Mouse (Mus musculus): ENCODE results near the gene Slc22a3.
A peak's percentile ranks its signal among the peaks of the same experiment; 100 is the strongest.

The Slc22a3 gene

GRCm38 (mm10) chr17:12507654-12508204 lies at the start of gene Slc22a3:
TSS of gene Slc22a3 (minus strand) at chr17:12507704.
- no peak for DNase-seq

DNA sequence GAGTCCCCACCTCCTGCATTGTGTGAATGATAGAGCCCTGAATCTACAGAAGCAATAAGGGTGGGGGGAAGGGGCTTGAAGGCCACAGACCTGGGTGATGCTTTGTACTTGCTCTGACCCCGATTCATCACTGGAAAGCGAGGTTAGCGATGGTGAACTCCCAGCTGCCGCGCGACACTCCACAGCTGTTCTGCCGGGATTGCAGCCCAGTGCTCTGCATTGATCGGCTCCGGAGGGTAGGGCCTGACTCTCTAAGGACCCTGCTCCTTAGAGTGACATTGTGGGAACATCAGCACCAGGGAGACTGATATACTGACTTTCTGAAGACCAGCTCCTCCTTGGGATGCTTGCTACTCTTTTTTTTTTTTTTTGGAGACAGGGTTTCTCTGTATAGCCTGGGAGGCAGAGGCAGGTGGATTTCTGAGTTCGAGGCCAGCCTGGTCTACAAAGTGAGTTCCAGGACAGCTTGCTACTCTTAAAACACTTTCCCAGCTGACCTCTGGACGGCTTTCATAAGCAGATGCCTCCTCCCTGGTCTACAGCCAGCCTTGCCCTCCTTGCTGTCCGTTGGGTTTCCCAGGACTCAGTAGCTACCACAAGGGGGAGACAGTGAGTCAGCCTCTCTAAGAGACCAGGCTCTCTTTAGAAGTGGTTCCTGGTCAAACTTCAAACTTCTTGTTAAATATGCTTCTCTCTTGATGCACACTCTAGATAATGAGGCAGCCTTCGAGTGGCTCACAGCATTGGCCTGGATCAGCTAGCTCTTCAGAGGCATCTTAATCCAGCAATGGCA lies 27.0 kb upstream of the Slc22a3 start:
- DNase-seq, result peak; percentile 29

- peak; percentile 28 for DNase-seq
Measured at GRCm38 (mm10) chr17:12532115-12532514, 24.6 kb upstream of the Slc22a3 start.

- DNase-seq, result no peak
Measured at GRCm38 (mm10) chr17:12530081-12530480, 22.6 kb upstream of the Slc22a3 start.

- no peak for DNase-seq
Measured at GRCm38 (mm10) chr17:12529384-12529985, 22.0 kb upstream of the Slc22a3 start.

GRCm38 (mm10) chr17:12519089-12519488 lies 11.6 kb upstream of the Slc22a3 start:
- no peak for DNase-seq

GRCm38 (mm10) chr17:12518194-12518593 lies 10.7 kb upstream of the Slc22a3 start:
- DNase-seq, result no peak

- DNase-seq, result no peak
Measured at GRCm38 (mm10) chr17:12513997-12514396, 6.5 kb upstream of the Slc22a3 start.

DNA sequence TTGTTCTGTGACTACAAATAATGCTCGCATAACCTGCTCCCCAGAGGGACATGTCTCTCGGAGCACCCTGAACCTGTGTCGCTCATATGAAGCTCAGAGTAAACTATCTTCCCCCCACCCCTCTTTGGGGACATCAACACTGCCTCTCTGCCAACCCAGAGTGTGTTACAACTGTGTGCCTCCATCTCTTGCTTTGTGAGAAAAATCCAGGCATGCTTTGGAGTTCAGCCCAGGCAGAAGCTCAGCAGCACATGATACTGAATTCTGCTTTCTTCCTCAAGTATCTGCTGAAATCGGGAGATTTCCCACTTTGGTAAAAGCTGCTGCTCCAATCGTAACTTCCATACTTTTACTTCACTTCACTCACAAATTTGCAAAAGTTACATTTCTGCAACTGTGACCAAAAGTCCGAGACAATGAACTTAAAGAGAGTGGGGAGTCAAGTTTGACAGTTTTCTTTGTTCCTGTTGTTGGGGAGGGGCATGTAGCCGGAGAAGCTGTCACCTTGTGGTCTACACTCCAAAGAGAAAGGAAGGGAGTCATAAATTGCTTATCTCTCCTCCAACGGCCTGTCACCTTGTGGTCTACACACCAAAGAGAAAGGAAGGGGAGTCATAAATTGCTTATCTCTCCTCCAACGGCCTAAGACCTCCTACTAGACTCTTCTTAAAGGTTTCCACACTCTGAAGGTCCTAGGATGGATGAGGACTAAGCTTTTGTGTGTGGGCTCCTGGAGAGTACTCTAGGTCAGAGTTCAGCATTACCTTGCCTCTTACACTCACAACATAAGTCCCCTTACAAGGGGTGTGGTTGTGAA lies 5.8 kb upstream of the Slc22a3 start:
- DNase-seq, result no peak

GRCm38 (mm10) chr17:12511193-12511592 lies 3.7 kb upstream of the Slc22a3 start:
- DNase-seq, result no peak

DNA sequence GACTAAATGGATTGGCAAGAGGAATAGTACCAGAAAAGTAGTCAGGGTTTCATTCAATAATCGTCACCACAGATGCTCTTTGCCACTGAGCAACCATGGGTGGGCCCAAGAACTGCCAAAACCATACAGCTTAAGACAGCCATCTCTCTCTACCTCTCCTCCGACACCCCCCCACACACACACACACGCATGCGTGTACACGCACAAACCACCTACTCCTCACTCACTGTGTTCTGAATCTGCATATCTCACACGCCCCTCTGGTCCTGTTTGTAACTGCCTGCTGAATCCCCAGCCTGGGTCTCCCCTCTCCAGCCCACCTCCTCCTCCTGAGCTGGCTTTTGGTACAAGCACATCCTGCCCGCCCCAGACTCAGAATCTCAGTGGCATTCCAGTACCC lies 872 bp upstream of the Slc22a3 start:
- DNase-seq, result no peak

- peak; percentile 18 for DNase-seq
Measured at GRCm38 (mm10) chr17:12506903-12507563, 471 bp downstream of the Slc22a3 start.

- DNase-seq, result no peak
Measured at GRCm38 (mm10) chr17:12505708-12506107, 1.8 kb downstream of the Slc22a3 start.

DNA sequence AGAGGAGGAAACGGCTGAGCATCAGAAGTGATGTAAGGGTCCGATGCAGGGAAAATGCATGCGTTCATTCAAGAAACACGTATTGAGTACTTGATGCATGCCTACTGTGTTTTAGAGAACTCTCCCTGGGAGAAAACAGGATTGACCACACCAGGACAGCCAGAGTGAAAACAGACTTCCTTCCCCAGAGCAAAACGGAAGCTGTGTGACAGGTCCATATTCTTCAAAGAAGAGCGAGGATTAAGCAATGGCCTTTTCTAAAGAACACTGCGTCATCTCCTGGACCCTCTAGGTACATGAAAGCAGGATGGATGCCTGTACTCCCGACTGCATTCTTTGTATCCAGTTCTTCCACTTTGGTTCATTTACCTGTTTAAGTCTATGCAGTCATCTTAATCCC lies 8.1 kb downstream of the Slc22a3 start:
- DNase-seq, result no peak

DNA sequence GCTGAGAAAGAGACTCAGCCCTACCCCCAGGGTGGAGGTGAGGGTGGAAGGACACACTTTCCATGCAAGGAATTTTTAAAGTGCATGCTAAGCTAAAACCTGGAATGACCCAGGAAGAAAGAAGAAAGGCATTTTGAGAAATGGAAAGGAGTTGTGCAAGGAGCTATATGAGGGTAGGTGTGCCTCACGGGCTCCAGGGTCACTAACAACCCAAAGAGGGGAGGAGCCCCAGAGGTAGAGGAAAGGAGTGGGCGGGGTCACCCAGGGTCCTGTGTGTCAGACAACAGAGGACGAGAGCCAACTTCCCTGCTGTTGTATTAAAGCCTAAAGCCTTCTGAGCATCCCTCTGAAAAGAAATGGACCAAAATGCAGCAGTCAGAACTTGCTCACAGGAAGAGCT lies 11.9 kb downstream of the Slc22a3 start:
- no peak for DNase-seq

GRCm38 (mm10) chr17:12491591-12491990 lies 15.9 kb downstream of the Slc22a3 start:
- DNase-seq, result no peak

DNA sequence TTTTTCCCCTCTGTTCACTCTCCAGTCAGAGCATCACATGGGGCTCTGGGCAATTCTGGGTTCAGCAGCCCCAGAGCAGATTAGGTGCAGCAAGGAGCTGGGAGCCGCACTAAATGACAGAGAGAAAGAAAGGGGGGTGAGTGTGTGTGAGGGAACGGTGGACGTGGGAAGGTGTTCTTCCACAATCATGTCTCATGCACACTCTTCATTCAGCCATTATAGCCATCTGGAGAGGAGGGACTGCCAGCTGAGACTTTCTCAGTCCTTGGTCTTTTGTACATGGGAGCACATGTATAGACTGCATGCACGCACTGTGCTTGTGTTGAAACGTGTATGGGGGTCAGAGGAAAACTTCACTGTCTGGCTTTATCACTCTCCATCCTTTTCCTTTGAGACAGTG lies 17.6 kb downstream of the Slc22a3 start:
- no peak for DNase-seq

DNA sequence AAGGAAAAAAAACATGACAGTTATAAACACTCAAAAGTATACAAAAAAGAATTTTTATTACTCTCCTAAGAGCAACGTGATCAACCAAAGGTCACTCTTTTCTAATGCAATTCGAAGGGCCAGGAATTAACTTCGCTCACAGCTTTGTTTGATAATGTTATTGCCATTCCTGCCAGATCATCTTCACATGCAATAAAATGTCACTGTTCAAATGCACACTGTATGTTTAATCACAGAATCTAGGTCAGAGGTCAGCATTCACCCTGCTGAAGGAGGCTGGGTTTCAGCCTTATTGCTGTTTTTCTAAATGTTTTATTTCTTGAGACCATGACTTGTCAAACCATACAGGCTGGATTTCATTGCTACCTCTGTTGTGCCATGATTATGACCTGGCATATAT lies 21.8 kb downstream of the Slc22a3 start:
- DNase-seq, result no peak

DNA sequence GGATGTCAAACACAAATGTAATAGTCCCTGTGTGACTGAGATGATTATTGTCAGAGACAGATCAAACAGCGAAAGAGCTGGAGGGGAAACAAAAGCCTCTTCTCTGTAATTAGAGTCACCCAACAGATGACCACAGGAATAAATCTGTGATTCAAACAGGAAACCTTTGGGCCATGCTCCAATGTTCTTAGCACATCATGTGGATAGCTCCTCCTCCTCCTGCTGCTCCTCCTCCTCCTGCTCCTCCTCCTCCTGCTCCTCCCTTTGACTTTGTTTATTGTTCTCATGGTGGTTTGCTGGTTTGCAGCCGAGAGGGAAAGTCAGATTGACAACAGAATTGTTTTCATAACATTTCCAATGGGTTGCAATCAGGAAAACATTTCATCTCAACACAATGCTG lies 28.1 kb downstream of the Slc22a3 start:
- no peak for DNase-seq

DNA sequence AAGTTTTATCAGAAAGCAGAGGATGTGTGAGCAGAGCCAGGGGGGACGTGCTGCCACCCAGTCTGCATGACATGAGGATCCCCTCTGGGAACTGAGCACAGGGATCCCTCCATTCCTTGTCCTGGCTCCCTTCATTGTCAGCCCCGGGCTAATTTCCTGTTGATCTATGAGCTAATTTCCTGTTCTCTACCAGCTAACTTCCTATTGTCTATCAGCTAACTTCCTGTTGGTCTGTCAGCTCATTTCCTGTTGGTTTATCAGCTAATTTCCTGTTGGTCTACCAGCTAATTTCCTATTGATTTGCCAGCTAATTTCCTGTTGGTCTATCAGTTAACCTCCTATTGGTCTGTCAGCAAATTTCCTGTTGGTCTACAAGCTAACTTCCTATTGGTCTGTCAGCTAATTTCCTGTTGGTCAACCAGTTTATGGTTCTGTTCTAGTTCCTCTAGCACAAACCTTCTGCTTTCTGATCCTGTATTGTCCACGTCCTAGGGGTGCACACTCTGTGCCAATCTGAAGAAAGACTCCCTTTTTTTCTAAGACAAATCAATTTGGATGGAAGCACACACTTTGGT lies 32.9 kb downstream of the Slc22a3 start:
- no peak for DNase-seq

GRCm38 (mm10) chr17:12472547-12472946 lies 35.0 kb downstream of the Slc22a3 start:
- no peak for DNase-seq

DNA sequence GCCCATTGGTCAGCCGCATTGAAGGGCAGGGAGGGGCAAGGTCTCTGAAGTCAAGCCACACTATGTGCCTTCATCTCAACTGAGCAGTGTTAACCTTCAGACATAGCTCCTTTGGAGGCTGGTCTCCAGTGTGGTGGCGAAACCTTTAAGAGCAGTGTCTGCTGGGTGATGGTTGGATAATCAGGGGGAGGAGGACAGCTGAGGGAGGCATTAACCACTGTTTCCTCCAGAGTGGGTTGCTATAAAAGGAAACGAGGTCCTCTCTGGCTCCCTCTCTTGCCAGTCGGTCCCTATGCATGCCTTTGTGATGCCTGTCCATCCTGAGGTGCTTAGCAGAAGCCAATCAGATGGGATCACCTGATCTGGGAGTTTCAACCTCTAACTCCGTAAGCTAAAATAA lies 38.8 kb downstream of the Slc22a3 start:
- no peak for DNase-seq

DNA sequence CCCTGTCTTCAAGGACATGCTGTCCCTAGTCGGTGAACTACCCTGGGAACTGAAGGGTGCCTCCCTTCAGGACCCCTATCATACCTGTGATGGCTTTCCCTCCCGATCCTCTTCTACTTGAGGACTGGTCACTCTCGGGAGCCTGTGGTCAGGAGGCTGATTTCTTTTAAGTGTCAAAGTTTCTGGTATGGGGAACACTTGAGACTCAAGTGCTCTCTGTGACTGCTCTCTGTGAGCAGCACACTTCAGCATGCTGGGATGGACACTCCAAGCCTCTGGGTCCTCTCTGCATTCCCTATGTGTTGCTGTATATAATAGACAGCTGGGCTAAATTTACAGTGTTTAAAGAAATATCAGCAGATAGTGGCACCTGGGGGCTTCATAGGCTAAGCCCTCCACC lies 39.9 kb downstream of the Slc22a3 start:
- no peak for DNase-seq

All from right cerebral cortex, postnatal 4 days (tissue).